Mouse (Mus musculus): ENCODE measurements at regions not wholly inside any gene's neighbourhood (a gene's known extent, or its start where the extent isn't known, plus 50 kb on each side); places are given as distances from the start of the nearest gene placed in this dataset.

- TF ChIP-seq GATA1 (IDR thresholded peaks at IDR 0.05; ENCODE audit: low read length) (no peak), TAL1 (IDR thresholded peaks at IDR 0.05; ENCODE audit: low read length) (no peak)
Measured at GRCm38 (mm10) chr1:194026958-194027692, 590.9 kb upstream of the Plxna2 start.
